Comparison of ENCODE assay signal across 19 mouse cellular contexts in the genomic region with DNA sequence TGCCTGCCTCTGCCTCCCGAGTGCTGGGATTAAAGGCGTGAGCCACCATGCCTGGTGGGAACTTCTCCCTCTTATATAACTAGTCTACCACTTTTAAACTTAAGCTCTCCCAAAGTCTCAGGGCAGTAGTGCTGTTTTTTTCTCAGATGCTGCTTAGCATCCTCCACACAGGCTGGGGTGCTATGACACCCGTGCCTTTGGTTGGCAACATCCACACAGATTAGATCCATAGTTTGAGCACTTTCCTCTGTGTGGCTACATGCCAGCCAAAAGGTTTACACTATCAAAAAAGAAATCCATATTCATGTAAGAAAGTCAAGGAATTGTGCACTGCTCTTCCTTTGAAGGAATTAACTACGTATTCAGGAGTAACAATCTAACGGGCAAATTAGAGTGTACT.
DNase-seq lines count a peak whose midpoint lies in the region.
"Had no signal": no experiment of that assay in that cellular context is flagged by ENCODE, and none has a peak within 500 bp of the region (broad histone marks: within the 10 kb centered on the region; RNA-seq: fewer than 3 reads in every experiment).

No protein-coding gene starts in this region.

- intact Hi-C loops in left cerebral cortex, postnatal 10 days (cut with DNase I), result no loop called here

- DNase-seq in left cerebral cortex, adult 11 months (ENCODE audit: low spot score), result peak; percentile 15
- no peak for DNase-seq in left cerebral cortex, postnatal 10 days (ENCODE audit: extremely low spot score in 1 of 2, low spot score in 2 of 2)
- DNase-seq in right cerebral cortex, adult 2 months (ENCODE audit: low spot score in 2 of 2), result peak; percentile 6 to 14
- no peak for DNase-seq in right cerebral cortex, postnatal 14 days
- peak; percentile 36 for DNase-seq in telencephalon, adult 2 months (ENCODE audit: low read depth, low spot score)
- no peak for DNase-seq in embryo, embryonic 10 days (ENCODE audit: low spot score)
- DNase-seq: adrenal gland, postnatal 10 days; adrenal gland, postnatal 36 days; B cell, adult 2 months; cerebellum, adult 11 months; cerebellum, adult 2 months; cerebellum, adult 9-11 months; cerebellum, postnatal 25 days; embryo, embryonic 11 days; gastrocnemius, postnatal 10 days; gastrocnemius, postnatal 36 days; heart, adult 2 months; heart, postnatal 14 days; heart, postnatal 4 days had no signal

Comparison
In these comparisons a context has a peak if more than half of its experiments do, and no peak if none do; other contexts are left out.
1. DNase-seq: peak in left cerebral cortex, adult 11 months (single experiment), right cerebral cortex, adult 2 months (2 of 2) and telencephalon, adult 2 months (single experiment); none in left cerebral cortex, postnatal 10 days (0 of 2), right cerebral cortex, postnatal 14 days (single experiment) and embryo, embryonic 10 days (single experiment).